12 mouse cellular contexts compared by ENCODE assay signal in genomic region chr3:92903640-92904039, GRCm38 (mm10). TPM values are rescaled to one million over a fixed set of nuclear protein-coding genes. Genes with fewer than 3 reads are reported as not detected.
A peak's percentile ranks its signal among the peaks of the same experiment; 100 is the strongest.
DNase-seq lines count a peak whose midpoint lies in the region; ATAC-seq and TF ChIP-seq lines count a peak whose summit lies in the region.
"Had no signal": no experiment of that assay in that cellular context is flagged by ENCODE, and none has a peak within 500 bp of the region (broad histone marks: within the 10 kb centered on the region; RNA-seq: fewer than 3 reads in every experiment).

No protein-coding gene starts in this region.

- dilution Hi-C loops in CH12.LX (cut with MboI; ENCODE audit: extremely low pct_ligation_motif_present, extremely low pct_unique_long_range_greater_than_20kb, low sequenced_read_pairs) = no loop called here

- no peaks in the 10 kb centered on the region for H3K27me3 ChIP-seq in heart, postnatal 0 days (ENCODE audit: control insufficient read depth, insufficient read depth, low read length)
- H3K27me3 ChIP-seq in CH12.LX (replicated peaks) = no peaks in the 10 kb centered on the region
- H3K27me3 ChIP-seq: liver, embryonic 13.5 days had no signal

- no peak overlapping the region for H3K9ac ChIP-seq in heart, postnatal 0 days (replicated peaks; ENCODE audit: low read depth, low read length)
- no peak overlapping the region for H3K9ac ChIP-seq in CH12.LX (ENCODE audit: insufficient read depth, low read depth)
- H3K9ac ChIP-seq: liver, embryonic 13.5 days had no signal

- TF ChIP-seq POLR2A in CH12.LX (IDR thresholded peaks at IDR 0.05; ENCODE audit: low read depth, low read length) = no peak
- TF ChIP-seq POLR2A in brain, embryonic 14.5 days (IDR thresholded peaks at IDR 0.05; ENCODE audit: borderline replicate concordance, extremely low read depth, insufficient read depth, insufficient read length, poor library complexity, severe bottlenecking) = no peak

- no peaks in the 10 kb centered on the region for H3K36me3 ChIP-seq in heart, postnatal 0 days (replicated peaks; ENCODE audit: control insufficient read depth, insufficient read depth, low read length)
- no peaks in the 10 kb centered on the region for H3K36me3 ChIP-seq in CH12.LX (replicated peaks in 1 of 2; ENCODE audit: control insufficient read depth in 1 of 2, insufficient read depth in 1 of 2, low read length in 1 of 2)
- H3K36me3 ChIP-seq: liver, embryonic 13.5 days had no signal

- H3K4me2 ChIP-seq in heart, postnatal 0 days (ENCODE audit: low read depth, low read length) = no peak overlapping the region
- no peak overlapping the region for H3K4me2 ChIP-seq in CH12.LX (ENCODE audit: insufficient read depth, low read depth, poor library complexity, severe bottlenecking)
- H3K4me2 ChIP-seq: liver, embryonic 13.5 days had no signal

- no peak overlapping the region for H3K27ac ChIP-seq in heart, postnatal 0 days (ENCODE audit: low read depth)
- no peak overlapping the region for H3K27ac ChIP-seq in CH12.LX (ENCODE audit: insufficient read depth, low read depth)
- H3K27ac ChIP-seq: liver, embryonic 13.5 days had no signal

- in situ Hi-C loops in CH12.LX (cut with MboI; ENCODE audit: low pct_ligation_motif_present, low pct_unique_long_range_greater_than_20kb, low sequenced_read_pairs) = no loop called here

- no peaks in the 10 kb centered on the region for H3K9me3 ChIP-seq in heart, postnatal 0 days (replicated peaks; ENCODE audit: control insufficient read depth, low read length)
- no peaks in the 10 kb centered on the region for H3K9me3 ChIP-seq in CH12.LX (replicated peaks; ENCODE audit: low read length)
- H3K9me3 ChIP-seq: liver, embryonic 13.5 days had no signal

- no peaks in the 10 kb centered on the region for H3K79me2 ChIP-seq in CH12.LX (replicated peaks; ENCODE audit: control insufficient read depth, extremely low read depth, insufficient read depth, poor library complexity, severe bottlenecking)

- WGBS in heart, postnatal 0 days = 15% methylated on average over 4 of the region's 4 CpGs

- peak; percentile 26 for TF ChIP-seq RAD21 in CH12.LX (IDR thresholded peaks at IDR 0.05; ENCODE audit: low read depth, low read length)

- TF ChIP-seq EP300 in heart, postnatal 0 days (IDR thresholded peaks at IDR 0.05; ENCODE audit: low read depth) = no peak
- no peak for TF ChIP-seq EP300 in CH12.LX (IDR thresholded peaks at IDR 0.05; ENCODE audit: low read length)

- ATAC-seq in heart, postnatal 0 days (ENCODE audit: insufficient read depth, low read depth) = no peak
- ATAC-seq in megakaryocyte progenitor cell, adult 5-6 weeks (replicated peaks; ENCODE audit: poor library complexity) = 0 out of 2 replicates have a peak, but pooled peaks have one; percentile 29

- peak; percentile 8 for DNase-seq in heart, postnatal 0 days (ENCODE audit: low spot score)
- no peak for DNase-seq in heart, adult 8-10 months (ENCODE audit: low spot score)
- peak; percentile 57 for DNase-seq in CH12.LX (ENCODE audit: extremely low read depth)
- peak; percentile 64 for DNase-seq in brain, embryonic 14.5 days (ENCODE audit: low read depth)
- no peak for DNase-seq in thymus, postnatal 36 days
- no peak for DNase-seq in lung, adult 18-20 months
- DNase-seq in heart, postnatal 36 days = no peak
- DNase-seq: cerebellum, adult 11-12 months; liver, embryonic 13.5 days had no signal

- intact Hi-C loops in heart, postnatal 36 days (cut with DNase I) = no loop called here

- no peak overlapping the region for H3K4me3 ChIP-seq in heart, postnatal 0 days (ENCODE audit: low read depth, low read length)
- H3K4me3 ChIP-seq in CH12.LX (replicated peaks in 1 of 3; ENCODE audit: low read depth in 2 of 3, low read length in 2 of 3, poor library complexity in 1 of 3) = no peak overlapping the region
- H3K4me3 ChIP-seq: liver, embryonic 13.5 days had no signal

- TF ChIP-seq CTCF in heart, postnatal 0 days (IDR thresholded peaks at IDR 0.05; ENCODE audit: low read depth) = peak; percentile 42
- peak; percentile 26 to 41; a peak in 3 of 4 replicates for TF ChIP-seq CTCF in CH12.LX (conservative IDR thresholded peaks at IDR 0.05 in 1 of 2, IDR thresholded peaks at IDR 0.05 in 1 of 2; ENCODE audit: low read depth in 2 of 2, low read length in 2 of 2)
- TF ChIP-seq CTCF in brain, embryonic 14.5 days (IDR thresholded peaks at IDR 0.05; ENCODE audit: borderline replicate concordance, extremely low read depth, insufficient read depth, insufficient read length) = peak; percentile 40; the same call in 1 of the 2 replicates

- H3K4me1 ChIP-seq in heart, postnatal 0 days (ENCODE audit: control insufficient read depth, insufficient read depth) = no peaks in the 10 kb centered on the region
- no peaks in the 10 kb centered on the region for H3K4me1 ChIP-seq in CH12.LX (ENCODE audit: control insufficient read depth in 1 of 2, insufficient read depth in 2 of 2)
- H3K4me1 ChIP-seq: liver, embryonic 13.5 days had no signal

TF ChIP-seq in CH12.LX, 34 proteins besides CTCF, POLR2A, EP300 and RAD21 (continues in another document):
- no peak for TF ChIP-seq JUND (conservative IDR thresholded peaks at IDR 0.05; ENCODE audit: low read depth, low read length)
- no peak for TF ChIP-seq NELFE (IDR thresholded peaks at IDR 0.05; ENCODE audit: low read depth, low read length)
- no peak for TF ChIP-seq ZNF384 (IDR thresholded peaks at IDR 0.05; ENCODE audit: low read depth, low read length)
- no peak for TF ChIP-seq ELF1 (IDR thresholded peaks at IDR 0.05; ENCODE audit: low read depth, low read length)
- TF ChIP-seq MEF2A (IDR thresholded peaks at IDR 0.05; ENCODE audit: borderline replicate concordance, low read depth, low read length) = no peak
- no peak for TF ChIP-seq MAZ (IDR thresholded peaks at IDR 0.05; ENCODE audit: low read depth, low read length)
- no peak for TF ChIP-seq POLR2AphosphoS2 (IDR thresholded peaks at IDR 0.05; ENCODE audit: low read depth, low read length)
- no peak for TF ChIP-seq RCOR1 (conservative IDR thresholded peaks at IDR 0.05; ENCODE audit: low read depth, low read length)
- no peak for TF ChIP-seq TCF12 (IDR thresholded peaks at IDR 0.05; ENCODE audit: low read depth, low read length)
- no peak for TF ChIP-seq JUN (IDR thresholded peaks at IDR 0.05; ENCODE audit: insufficient read depth, low read depth, low read length)
- no peak for TF ChIP-seq ZKSCAN1 (IDR thresholded peaks at IDR 0.05; ENCODE audit: borderline replicate concordance, low read depth, low read length)
- no peak for TF ChIP-seq PAX5 (IDR thresholded peaks at IDR 0.05; ENCODE audit: low read length)

RNA-seq across cellular contexts. Expression of gene Lce3a, which starts 22.4 kb away (rescaled TPM):
- not detected in 2 replicates for total RNA-seq in heart, postnatal 0 days (2014; rRNA removed; ENCODE audit: low replicate concordance)
- not detected in 2 replicates for polyA plus RNA-seq in heart, postnatal 0 days (2015; fragmentation: Nextera tagmentation; extraction: Ambion mirVana)
- not detected for total RNA-seq in heart, adult 8-10 months (2022)
- total RNA-seq in CH12.LX (2012; rRNA removed) = not detected in 2 replicates
- total RNA-seq in CH12.LX (2014; rRNA removed) = not detected in 2 replicates
- not detected in 2 replicates for polyA plus RNA-seq in CH12.LX (2012; ENCODE audit: insufficient read length, low read depth)
- polyA plus RNA-seq in brain, embryonic 14.5 days (2012; rRNA removed) = not detected in 2 replicates
- not detected in 2 replicates for total RNA-seq in megakaryocyte progenitor cell, adult 5-6 weeks (2015)
- total RNA-seq in megakaryocyte progenitor cell, adult 5-6 weeks (2017) = not detected in 2 replicates
- not detected for total RNA-seq in heart, postnatal 36 days (2021)
- total RNA-seq: gastrocnemius, postnatal 10 days had no signal
- polyA plus RNA-seq: liver, embryonic 13.5 days; stomach, embryonic 14.5 days had no signal

RNA-seq across cellular contexts. Expression of gene Lce3b, which starts 29.1 kb away (rescaled TPM):
- not detected in 2 replicates for total RNA-seq in heart, postnatal 0 days (2014; rRNA removed; ENCODE audit: low replicate concordance)
- polyA plus RNA-seq in heart, postnatal 0 days (2015; fragmentation: Nextera tagmentation; extraction: Ambion mirVana) = not detected in 2 replicates
- not detected for total RNA-seq in heart, adult 8-10 months (2022)
- not detected in 2 replicates for total RNA-seq in CH12.LX (2012; rRNA removed)
- not detected in 2 replicates for total RNA-seq in CH12.LX (2014; rRNA removed)
- polyA plus RNA-seq in CH12.LX (2012; ENCODE audit: insufficient read length, low read depth) = not detected in 2 replicates
- polyA plus RNA-seq in brain, embryonic 14.5 days (2012; rRNA removed) = not detected in 2 replicates
- total RNA-seq in megakaryocyte progenitor cell, adult 5-6 weeks (2015) = not detected in 2 replicates
- total RNA-seq in megakaryocyte progenitor cell, adult 5-6 weeks (2017) = not detected in 2 replicates
- not detected for total RNA-seq in heart, postnatal 36 days (2021)
- total RNA-seq: gastrocnemius, postnatal 10 days had no signal
- polyA plus RNA-seq: liver, embryonic 13.5 days; stomach, embryonic 14.5 days had no signal

RNA-seq across cellular contexts. Expression of gene 2310050C09Rik, which starts 33.6 kb away (rescaled TPM):
- not detected in 2 replicates for total RNA-seq in heart, postnatal 0 days (2014; rRNA removed; ENCODE audit: low replicate concordance)
- polyA plus RNA-seq in heart, postnatal 0 days (2015; fragmentation: Nextera tagmentation; extraction: Ambion mirVana) = not detected in 2 replicates
- total RNA-seq in heart, adult 8-10 months (2022) = not detected
- total RNA-seq in CH12.LX (2012; rRNA removed) (not detected in 2 replicates), CH12.LX (2014; rRNA removed) (not detected in 2 replicates)
- polyA plus RNA-seq in CH12.LX (2012; ENCODE audit: insufficient read length, low read depth) = not detected in 2 replicates
- not detected in 2 replicates for polyA plus RNA-seq in brain, embryonic 14.5 days (2012; rRNA removed)
- total RNA-seq in megakaryocyte progenitor cell, adult 5-6 weeks (2015) = not detected in 2 replicates
- total RNA-seq in megakaryocyte progenitor cell, adult 5-6 weeks (2017) = not detected in 2 replicates
- total RNA-seq in heart, postnatal 36 days (2021) = not detected
- total RNA-seq: gastrocnemius, postnatal 10 days had no signal
- polyA plus RNA-seq: liver, embryonic 13.5 days; stomach, embryonic 14.5 days had no signal

RNA-seq across cellular contexts. Expression of gene Lce3c, which starts 40.6 kb away (rescaled TPM):
- not detected in 2 replicates for total RNA-seq in heart, postnatal 0 days (2014; rRNA removed; ENCODE audit: low replicate concordance)
- not detected in 2 replicates for polyA plus RNA-seq in heart, postnatal 0 days (2015; fragmentation: Nextera tagmentation; extraction: Ambion mirVana)
- not detected for total RNA-seq in heart, adult 8-10 months (2022)
- not detected in 2 replicates for total RNA-seq in CH12.LX (2012; rRNA removed)
- total RNA-seq in CH12.LX (2014; rRNA removed) = not detected in 2 replicates
- polyA plus RNA-seq in CH12.LX (2012; ENCODE audit: insufficient read length, low read depth) = not detected in 2 replicates
- polyA plus RNA-seq in brain, embryonic 14.5 days (2012; rRNA removed) = not detected in 2 replicates
- total RNA-seq in megakaryocyte progenitor cell, adult 5-6 weeks (2015) = not detected in 2 replicates
- not detected in 2 replicates for total RNA-seq in megakaryocyte progenitor cell, adult 5-6 weeks (2017)
- not detected for total RNA-seq in heart, postnatal 36 days (2021)
- total RNA-seq: gastrocnemius, postnatal 10 days had no signal
- polyA plus RNA-seq: liver, embryonic 13.5 days; stomach, embryonic 14.5 days had no signal

RNA-seq across cellular contexts. Expression of gene Lce1l, which starts 52.6 kb away (rescaled TPM):
- not detected in 2 replicates for total RNA-seq in heart, postnatal 0 days (2014; rRNA removed; ENCODE audit: low replicate concordance)
- not detected in 2 replicates for polyA plus RNA-seq in heart, postnatal 0 days (2015; fragmentation: Nextera tagmentation; extraction: Ambion mirVana)
- not detected for total RNA-seq in heart, adult 8-10 months (2022)
- total RNA-seq in CH12.LX (2012; rRNA removed) = not detected in 2 replicates
- not detected in 2 replicates for total RNA-seq in CH12.LX (2014; rRNA removed)
- polyA plus RNA-seq in CH12.LX (2012; ENCODE audit: insufficient read length, low read depth) = not detected in 2 replicates
- not detected in 2 replicates for polyA plus RNA-seq in brain, embryonic 14.5 days (2012; rRNA removed)
- total RNA-seq in megakaryocyte progenitor cell, adult 5-6 weeks (2015) = not detected in 2 replicates
- not detected in 2 replicates for total RNA-seq in megakaryocyte progenitor cell, adult 5-6 weeks (2017)
- not detected for total RNA-seq in heart, postnatal 36 days (2021)
- total RNA-seq: gastrocnemius, postnatal 10 days had no signal
- polyA plus RNA-seq: liver, embryonic 13.5 days; stomach, embryonic 14.5 days had no signal

Comparison
In these comparisons a context has a peak if more than half of its experiments do, and no peak if none do; other contexts are left out.
1. DNase-seq: peak in heart, postnatal 0 days (single experiment), CH12.LX (single experiment) and brain, embryonic 14.5 days (single experiment); none in heart, adult 8-10 months (single experiment), thymus, postnatal 36 days (0 of 2), lung, adult 18-20 months (0 of 2) and heart, postnatal 36 days (0 of 2).
2. Peak in every context shown above with its lines, with median percentiles within 50 percentile points of each other: CTCF ChIP-seq.